Mouse (Mus musculus): ENCODE results near the gene S100a13. TPM values are rescaled to one million over a fixed set of nuclear protein-coding genes. Genes with fewer than 3 reads are reported as not detected.

The S100a13 gene
- total RNA-seq, 1 experiment from 2014 or later: 41.1 TPM

DNA sequence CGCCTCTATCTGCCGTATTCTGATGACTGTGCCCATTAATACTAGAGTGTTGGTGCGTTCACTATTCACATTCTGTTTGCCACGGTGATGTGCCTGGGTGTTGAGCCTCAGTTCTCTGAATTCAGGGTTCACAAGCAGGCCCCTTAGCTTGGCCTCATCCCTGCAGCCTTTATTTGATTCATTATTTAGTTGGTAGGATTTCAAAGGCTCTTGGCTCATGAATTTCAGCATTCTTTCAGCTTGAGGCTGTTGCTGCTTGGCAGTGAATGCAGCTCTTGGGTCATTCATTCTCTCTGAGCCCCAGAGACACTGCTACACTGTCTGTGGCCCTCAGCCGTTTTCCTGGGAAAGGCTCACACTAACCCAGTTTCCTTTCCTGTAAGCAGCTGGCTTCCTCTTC is 41.7 kb downstream of the S100a13 start:
- no peak for DNase-seq

GRCm38 (mm10) chr3:90560008-90560628 is 45.9 kb downstream of the S100a13 start, which contains the start of gene S100a3:
Gene S100a3, plus strand, starts transcription at chr3:90560578.
- no peak for DNase-seq

Other genes starting within 250 kb of the S100a13 start
- 9.0 and 10.7 TPM in 2 replicates for gene Dennd4b, start 249.2 kb upstream of the S100a13 start, total RNA-seq (2021)
- gene Gatad2b, start 221.3 kb upstream of the S100a13 start, total RNA-seq (2021): 76.8 and 78.1 TPM in 2 replicates
- gene Slc27a3, start 124.5 kb upstream of the S100a13 start, total RNA-seq (2021): 130 and 146 TPM in 2 replicates
- 91.2 and 92.3 TPM in 2 replicates for gene Ints3, start 80.8 kb upstream of the S100a13 start, total RNA-seq (2021)
- gene Npr1, start 48.6 kb upstream of the S100a13 start, total RNA-seq (2021): 224 and 269 TPM in 2 replicates
- 65.6 and 65.7 TPM in 2 replicates for gene Ilf2, start 38.3 kb upstream of the S100a13 start, total RNA-seq (2021)
- gene Snapin, start 23.4 kb upstream of the S100a13 start, total RNA-seq (2021): 67.2 and 74.0 TPM in 2 replicates
- gene Chtop, start 4.9 kb upstream of the S100a13 start, total RNA-seq (2021): 115 and 124 TPM in 2 replicates
- 108 and 131 TPM in 2 replicates for gene S100a1, start within 50 bp of the S100a13 start, total RNA-seq (2021)
- gene S100a14, start 12.4 kb downstream of the S100a13 start, total RNA-seq (2021): 0.52 and 0.95 TPM in 2 replicates
- gene S100a16, start 22.8 kb downstream of the S100a13 start, total RNA-seq (2021): 48.4 and 52.1 TPM in 2 replicates
- gene S100a3, start 46.1 kb downstream of the S100a13 start, total RNA-seq (2021): not detected in 2 replicates
- not detected in 2 replicates for gene S100a2, start 75.8 kb downstream of the S100a13 start, total RNA-seq (2021)
- gene Gm42674, start 87.5 kb downstream of the S100a13 start, total RNA-seq (2021): not detected in 2 replicates
- 7.3 and 11.2 TPM in 2 replicates for gene S100a4, start 89.3 kb downstream of the S100a13 start, total RNA-seq (2021)
- gene S100a5, start 94.1 kb downstream of the S100a13 start, total RNA-seq (2021): not detected in 2 replicates
- 14.2 and 31.3 TPM in 2 replicates for gene S100a6, start 98.4 kb downstream of the S100a13 start, total RNA-seq (2021)
- gene S100a7a, start 139.6 kb downstream of the S100a13 start, total RNA-seq (2021): 0.33 TPM in 1 of 2 replicates, not detected in the other
- gene S100a8, start 154.5 kb downstream of the S100a13 start, total RNA-seq (2021): 0.76 TPM in 1 of 2 replicates, not detected in the other
- gene S100a9, start 181.3 kb downstream of the S100a13 start, total RNA-seq (2021): 0.91 TPM in 1 of 2 replicates, not detected in the other
- gene Pglyrp4, start 212.5 kb downstream of the S100a13 start, total RNA-seq (2021): not detected in 2 replicates